Mouse (Mus musculus) right cerebral cortex, postnatal 10 days (tissue): ENCODE measurements around the gene Mast1.

Experiments used
- DNase-seq, 2 experiments: peaks; one replicate each; pipeline ENCODE4 v3.0.0; 2021; ENCODE audit warnings: low spot score in 2 of 2

Gene Mast1

DNA sequence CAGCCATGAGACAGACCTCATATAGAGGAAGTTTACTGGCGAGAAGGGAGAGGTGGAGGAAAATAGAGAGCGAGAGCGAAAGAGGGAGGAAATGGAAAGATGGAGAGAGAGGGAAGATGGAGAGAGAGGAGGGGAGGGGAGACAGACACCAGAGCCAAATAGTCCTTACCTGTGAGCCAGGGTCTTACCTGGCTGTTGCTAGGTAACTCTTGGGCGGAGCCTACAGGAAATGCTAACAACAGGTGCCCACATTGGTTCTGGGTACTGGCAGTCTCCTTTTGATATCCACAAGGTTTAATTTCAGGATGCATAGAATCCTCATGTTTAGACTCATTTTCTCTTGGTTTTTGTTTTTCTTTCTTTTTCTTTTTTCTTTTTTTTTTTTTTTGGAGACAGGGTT lies 64.1 kb downstream of the Mast1 start:
- no peak for DNase-seq

DNA sequence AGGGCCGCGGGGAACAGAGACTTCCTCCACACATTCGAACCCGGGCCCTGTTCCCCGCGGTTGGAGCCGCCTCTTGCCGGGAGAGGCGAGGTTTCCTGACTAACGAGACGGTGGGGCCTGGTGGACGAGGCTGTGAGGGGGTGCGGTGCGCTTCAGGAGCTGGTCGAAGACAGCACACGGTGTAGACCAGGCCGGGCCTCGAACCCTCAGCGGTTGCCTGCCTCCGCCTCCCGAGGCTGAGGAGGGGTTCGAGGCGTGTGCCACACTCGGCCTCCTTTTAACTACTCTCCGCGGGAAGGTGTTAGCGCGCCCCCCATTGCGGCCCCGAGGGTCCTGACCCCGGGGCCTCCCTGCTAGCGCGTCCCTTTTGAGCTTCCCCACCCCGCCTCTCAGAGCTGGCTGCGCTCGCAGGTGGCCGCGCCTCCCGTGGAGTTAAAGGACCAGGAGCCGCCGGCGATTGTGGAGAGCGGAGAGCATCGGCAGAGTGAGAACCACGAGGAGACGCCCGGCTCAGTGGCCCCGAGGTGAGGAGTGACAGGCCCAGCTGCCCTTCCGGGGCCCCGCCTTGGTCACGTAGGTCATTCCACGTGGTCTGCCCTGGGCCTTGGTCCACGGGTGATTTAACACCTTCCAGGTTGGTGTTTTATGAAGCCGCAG lies 64.7 kb downstream of the Mast1 start:
- DNase-seq = peak in 1 of 2 experiments; percentile 44

DNA sequence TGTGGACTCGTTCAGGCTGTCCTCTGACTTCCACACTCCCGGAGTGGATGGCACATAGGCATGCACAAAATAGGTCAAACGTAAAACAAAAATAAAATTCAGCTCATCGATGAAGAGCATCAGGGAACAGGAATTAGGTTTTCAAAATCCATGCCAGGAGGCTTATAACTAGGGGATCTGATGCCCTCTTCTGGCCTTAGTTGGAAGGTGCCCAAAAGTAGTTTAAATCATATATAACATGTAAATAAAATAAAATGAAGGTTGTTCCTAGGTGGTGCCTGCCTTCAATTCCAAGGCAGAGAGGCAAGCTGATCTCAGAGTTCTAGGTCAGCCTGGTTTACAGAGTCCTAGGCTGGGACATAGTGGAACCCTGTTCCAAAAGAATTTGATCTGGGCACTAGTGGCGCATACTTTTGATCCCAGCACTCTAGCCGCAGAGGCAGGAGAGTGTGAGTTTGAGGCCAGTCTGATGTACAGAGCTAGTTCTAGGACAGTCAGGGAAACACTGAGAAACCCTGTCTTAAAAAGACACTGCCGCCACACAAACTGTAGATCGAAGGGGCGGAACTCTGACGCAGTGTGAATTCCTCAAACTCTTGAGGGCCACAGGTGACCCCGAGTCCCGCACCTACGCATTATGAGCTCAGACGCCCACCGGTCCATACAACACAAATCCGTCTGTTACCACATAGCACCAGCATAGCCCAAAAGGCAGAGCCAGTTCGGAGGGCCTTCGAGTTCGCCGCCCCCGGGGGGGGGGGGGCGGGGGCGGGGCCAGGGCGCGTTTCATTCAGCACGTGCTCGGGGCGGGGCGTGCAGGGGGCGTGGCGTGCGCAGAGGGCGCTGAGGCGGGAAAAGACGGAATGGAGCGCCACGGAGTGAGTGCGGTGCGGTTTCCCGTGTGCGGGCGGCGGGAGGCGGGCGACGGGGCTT lies 65.5 kb downstream of the Mast1 start, which contains the start of gene Syce2:
Gene Syce2, plus strand, starts transcription at position 736 of the 933 bp plus-strand sequence.
- DNase-seq = peak; percentile 76 to 84
